Mouse (Mus musculus) layer of hippocampus, adult 9-11 months (tissue): ENCODE results near the gene Gm2663.
A peak's percentile ranks its signal among the peaks of the same experiment; 100 is the strongest.
"Not testable (repeated sequence)": the region's sequence is repeated elsewhere in the genome, so short reads cannot be mapped to it uniquely, and the experiment has no call there.

Source experiments
- DNase-seq: peaks from one replicate; pipeline ENCODE4 v3.0.0; 2022

Gene Gm2663

GRCm38 (mm10) chr6:40999379-40999778, at the start of gene Gm2663:
TSS of gene Gm2663 (minus strand) at chr6:40999479.
- DNase-seq, result not testable (repeated sequence)

GRCm38 (mm10) chr6:41048602-41049001, 49.3 kb upstream of the Gm2663 start:
- peak; percentile 4 for DNase-seq

GRCm38 (mm10) chr6:41047961-41048360, 48.7 kb upstream of the Gm2663 start:
- no peak for DNase-seq

- no peak for DNase-seq
Measured at GRCm38 (mm10) chr6:41047202-41047601, 47.9 kb upstream of the Gm2663 start.

GRCm38 (mm10) chr6:41046553-41046952, 47.3 kb upstream of the Gm2663 start:
- no peak for DNase-seq

GRCm38 (mm10) chr6:41044753-41045152, 45.5 kb upstream of the Gm2663 start:
- no peak for DNase-seq

GRCm38 (mm10) chr6:41044314-41044713, 45.0 kb upstream of the Gm2663 start:
- no peak for DNase-seq

- DNase-seq, result no peak
Measured at GRCm38 (mm10) chr6:41035409-41035808, 36.1 kb upstream of the Gm2663 start, which contains the start of gene 2210010C04Rik. TSS of gene 2210010C04Rik (minus strand) at chr6:41035509.

- DNase-seq, result no peak
Measured at GRCm38 (mm10) chr6:41032802-41033201, 33.5 kb upstream of the Gm2663 start.

- DNase-seq, result no peak
Measured at GRCm38 (mm10) chr6:41032231-41032630, 33.0 kb upstream of the Gm2663 start.

GRCm38 (mm10) chr6:41030821-41031220, 31.5 kb upstream of the Gm2663 start:
- DNase-seq, result no peak

GRCm38 (mm10) chr6:41027053-41027452, 27.8 kb upstream of the Gm2663 start:
- no peak for DNase-seq

- DNase-seq, result no peak
Measured at GRCm38 (mm10) chr6:41025873-41026650, 26.8 kb upstream of the Gm2663 start.

GRCm38 (mm10) chr6:41019140-41019539, 19.9 kb upstream of the Gm2663 start:
- no peak for DNase-seq

- DNase-seq, result no peak
Measured at GRCm38 (mm10) chr6:41018629-41019028, 19.4 kb upstream of the Gm2663 start.

- DNase-seq, result no peak
Measured at GRCm38 (mm10) chr6:41015065-41015464, 15.8 kb upstream of the Gm2663 start.

GRCm38 (mm10) chr6:40964454-40964853, 34.8 kb downstream of the Gm2663 start, which contains the start of gene 1810009J06Rik:
TSS of gene 1810009J06Rik (plus strand) at chr6:40964754.
- not testable (repeated sequence) for DNase-seq

GRCm38 (mm10) chr6:40953716-40954115, 45.6 kb downstream of the Gm2663 start:
- DNase-seq, result no peak

- no peak for DNase-seq
Measured at GRCm38 (mm10) chr6:40951770-40952169, 47.5 kb downstream of the Gm2663 start, which contains the start of gene Gm4744. TSS of gene Gm4744 (minus strand) at chr6:40951870.
